Mouse (Mus musculus) megakaryocyte, embryonic 14.5 days (primary cell): ENCODE measurements around the gene Rin3. TPM values are rescaled to one million over a fixed set of nuclear protein-coding genes. Genes with fewer than 3 reads are reported as not detected.
A peak's percentile ranks its signal among the peaks of the same experiment; 100 is the strongest.

Experiments
- H3K27me3 ChIP-seq: replicated peaks from 2 replicates; pipeline ENCODE3; 2012; ENCODE audit warnings: inconsistent platforms
- H3K36me3 ChIP-seq: replicated peaks from 2 replicates; pipeline ENCODE3; 2012; ENCODE audit warnings: low read length, inconsistent platforms, mixed read lengths
- H3K4me1 ChIP-seq: 2 replicates; pipeline ENCODE4 v1.6.1; 2012; ENCODE audit warnings: inconsistent platforms
- H3K4me3 ChIP-seq: replicated peaks from 2 replicates; pipeline ENCODE3; 2012; ENCODE audit warnings: moderate library complexity, mild to moderate bottlenecking, inconsistent platforms
- H3K9me3 ChIP-seq: 2 replicates; pipeline ENCODE4 v1.6.1; 2012; ENCODE audit warnings: inconsistent platforms
- FLI1 ChIP-seq: IDR thresholded peaks from 2 replicates; pipeline ENCODE4 v1.6.1; 2012; ENCODE audit warnings: low read length, inconsistent platforms, mixed read lengths
- GATA1 ChIP-seq: IDR thresholded peaks from 3 replicates; pipeline ENCODE4 v1.6.1; 2012; ENCODE audit warnings: mixed read lengths, low read length, inconsistent platforms, borderline replicate concordance
- polyA plus RNA-seq: library from polyadenylated mRNA; stranded (reverse); fragments of >175 nt; gene quantifications from 2 replicates; pipeline ENCODE4 v1.2.3, GENCODE M21; 2012; ENCODE audit warnings: low replicate concordance; ENCODE audit not compliant: insufficient read depth

The Rin3 gene
- polyA plus RNA-seq, 1 experiment = 117 TPM

DNA sequence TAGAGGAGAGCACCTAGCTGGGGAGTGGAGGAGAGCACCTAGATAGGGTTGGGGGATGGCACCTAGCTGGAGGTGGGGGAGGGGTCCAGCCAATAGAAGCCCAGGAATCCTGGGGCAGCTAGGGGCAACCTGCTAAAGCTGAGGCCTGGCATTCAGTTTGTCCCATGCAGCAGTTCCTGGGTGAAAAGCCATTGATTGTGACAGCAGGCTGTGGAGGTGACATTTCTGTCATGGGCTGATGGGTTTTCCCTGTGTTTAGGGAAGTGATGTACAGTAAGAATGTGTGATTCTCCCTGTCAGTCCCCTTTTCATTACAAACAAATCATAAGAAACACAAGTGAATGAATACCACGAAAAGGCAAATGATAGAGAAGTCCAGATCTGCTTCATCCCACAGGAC, 13.5 kb downstream of the Rin3 start:
- TF ChIP-seq GATA1 = no peak
- TF ChIP-seq FLI1 = no peak
- H3K4me1 ChIP-seq = peaks cover 100% of the 10 kb centered on the region
- 0 out of 2 replicates have a peak, but pooled peaks cover 1% of the 10 kb centered on the region for H3K9me3 ChIP-seq
- peaks cover 92% of the 10 kb centered on the region for H3K36me3 ChIP-seq
- no peaks in the 10 kb centered on the region for H3K27me3 ChIP-seq
- H3K4me3 ChIP-seq = no peak overlapping the region

DNA sequence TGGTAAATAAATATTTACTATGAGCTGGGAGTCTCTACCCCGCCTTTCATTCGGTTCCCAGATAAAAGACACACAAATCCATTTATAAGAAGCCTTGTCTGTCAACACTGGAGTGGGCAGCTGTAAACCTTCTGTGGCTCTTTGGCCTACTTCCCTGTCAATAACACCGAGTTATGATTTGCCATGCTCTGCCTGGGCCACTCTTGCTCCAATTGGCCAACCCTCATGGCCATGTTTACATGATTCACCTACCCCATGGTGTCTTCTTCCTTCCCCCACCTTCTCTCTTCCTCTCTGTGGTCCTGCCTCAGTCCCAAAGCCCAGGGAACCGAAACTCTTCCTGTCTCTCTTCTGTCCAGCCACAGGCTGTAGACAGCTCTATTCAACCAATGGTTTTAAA, 14.1 kb downstream of the Rin3 start:
- TF ChIP-seq GATA1 (no peak), FLI1 (no peak)
- Histone ChIP-seq H3K27me3 (no peaks in the 10 kb centered on the region), H3K4me1 (peaks cover 100% of the 10 kb centered on the region), H3K9me3 (0 out of 2 replicates have a peak, but pooled peaks cover 3% of the 10 kb centered on the region), H3K36me3 (peaks cover 93% of the 10 kb centered on the region), H3K4me3 (no peak overlapping the region)

DNA sequence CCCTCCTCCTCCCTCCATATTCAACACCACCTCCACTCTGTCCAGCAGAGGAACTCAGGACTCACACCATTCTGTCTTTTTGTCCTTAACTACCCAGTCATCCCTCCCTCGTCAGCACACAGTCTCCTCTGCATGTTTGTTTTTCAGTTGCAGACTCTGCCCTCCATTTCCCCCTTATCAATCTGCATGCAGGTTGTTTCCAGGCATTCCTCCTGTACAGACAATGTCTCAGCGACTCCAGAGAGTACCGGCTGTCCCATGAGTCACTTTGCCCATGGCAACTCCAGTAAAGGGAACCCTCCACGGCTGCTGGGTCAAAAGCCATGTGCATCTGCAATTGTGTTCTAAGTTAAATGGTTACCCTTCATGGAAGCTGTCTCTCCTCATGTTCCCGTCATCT, 16.4 kb downstream of the Rin3 start:
- peaks cover 100% of the 10 kb centered on the region for H3K4me1 ChIP-seq
- no peak for TF ChIP-seq GATA1
- no peak for TF ChIP-seq FLI1
- 0 out of 2 replicates have a peak, but pooled peaks cover 3% of the 10 kb centered on the region for H3K9me3 ChIP-seq
- H3K4me3 ChIP-seq = peak overlapping the region; percentile 6
- H3K27me3 ChIP-seq = no peaks in the 10 kb centered on the region
- H3K36me3 ChIP-seq = peaks cover 91% of the 10 kb centered on the region

DNA sequence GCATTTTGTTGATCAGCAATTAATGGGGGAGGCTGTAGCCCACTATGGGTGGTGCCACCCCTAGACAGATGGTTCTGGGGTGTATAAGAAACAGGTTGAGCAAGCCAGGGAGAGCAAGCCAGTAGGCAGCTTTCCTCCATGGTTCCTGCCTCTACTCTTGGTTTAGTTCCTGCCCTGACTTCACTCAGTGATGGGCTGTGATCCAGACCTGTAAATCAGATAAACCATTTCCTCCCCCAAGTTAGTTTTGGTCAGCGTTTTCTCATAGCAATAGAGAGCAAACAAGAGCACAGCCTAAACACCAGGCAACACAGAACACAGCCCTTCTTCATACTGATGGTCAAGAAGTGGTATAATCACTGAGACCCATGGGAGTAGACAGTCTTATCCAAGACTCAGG, 18.7 kb downstream of the Rin3 start:
- TF ChIP-seq GATA1 (no peak), FLI1 (no peak)
- peaks cover 99% of the 10 kb centered on the region for H3K4me1 ChIP-seq

DNA sequence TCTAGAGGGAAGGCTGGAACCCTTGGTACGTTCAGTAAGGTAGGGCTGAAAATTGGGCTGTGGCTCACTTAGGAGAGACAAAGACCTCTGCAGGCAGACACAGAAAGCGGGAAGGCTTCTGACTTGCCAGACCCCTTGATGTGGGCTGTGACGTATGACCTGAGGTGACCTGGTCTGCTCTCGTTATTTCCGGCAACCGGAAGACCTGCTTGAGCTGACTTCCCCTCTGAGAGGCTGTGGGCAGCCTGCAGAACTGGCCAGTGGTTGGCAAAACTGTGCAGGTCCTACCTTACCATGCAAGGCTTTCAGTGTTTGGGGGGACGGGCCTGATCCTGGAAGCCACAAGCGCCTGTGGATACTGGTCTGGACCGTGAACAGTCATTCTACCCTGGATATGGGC, 19.5 kb downstream of the Rin3 start:
- Histone ChIP-seq H3K9me3 (0 out of 2 replicates have a peak, but pooled peaks cover 3% of the 10 kb centered on the region), H3K4me3 (peak overlapping the region; percentile 56), H3K27me3 (no peaks in the 10 kb centered on the region), H3K4me1 (peaks cover 99% of the 10 kb centered on the region), H3K36me3 (peaks cover 85% of the 10 kb centered on the region)
- TF ChIP-seq FLI1 = no peak
- no peak for TF ChIP-seq GATA1

More for the DNA sequence above, 18.7 kb downstream of the Rin3 start:
- peaks cover 85% of the 10 kb centered on the region for H3K36me3 ChIP-seq
- H3K9me3 ChIP-seq = 0 out of 2 replicates have a peak, but pooled peaks cover 3% of the 10 kb centered on the region
- no peaks in the 10 kb centered on the region for H3K27me3 ChIP-seq
- peak overlapping the region; percentile 56 for H3K4me3 ChIP-seq

DNA sequence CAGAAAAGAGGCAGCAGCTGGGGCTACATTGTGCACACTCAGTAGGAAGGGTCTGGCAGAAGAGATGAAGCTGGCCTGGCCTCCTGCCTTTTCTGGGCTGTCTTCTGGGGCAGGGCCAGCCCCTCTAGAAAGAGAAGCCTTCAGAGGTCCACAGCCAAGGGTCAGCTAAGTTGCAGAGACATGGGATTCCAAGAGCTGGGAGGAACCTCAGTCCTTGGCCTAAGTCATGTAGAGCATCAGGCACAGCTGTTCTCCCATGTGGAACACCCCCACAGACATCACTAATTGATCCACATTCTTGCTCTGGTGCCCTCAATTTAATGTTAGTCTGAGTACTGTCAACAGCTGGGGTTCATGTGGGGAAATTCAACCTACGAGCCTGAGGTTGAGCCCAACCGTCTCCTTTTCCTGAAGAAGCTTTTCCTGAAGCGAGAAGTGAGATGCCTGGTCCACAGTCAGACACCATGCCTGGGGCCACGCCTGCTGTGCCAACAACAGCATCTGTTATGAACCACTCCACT, 20.0 kb downstream of the Rin3 start:
- Histone ChIP-seq H3K9me3 (0 out of 2 replicates have a peak, but pooled peaks cover 3% of the 10 kb centered on the region), H3K27me3 (no peaks in the 10 kb centered on the region), H3K4me1 (peaks cover 99% of the 10 kb centered on the region), H3K4me3 (peak overlapping the region; percentile 7), H3K36me3 (peaks cover 84% of the 10 kb centered on the region)
- TF ChIP-seq FLI1 = no peak
- TF ChIP-seq GATA1 = no peak

DNA sequence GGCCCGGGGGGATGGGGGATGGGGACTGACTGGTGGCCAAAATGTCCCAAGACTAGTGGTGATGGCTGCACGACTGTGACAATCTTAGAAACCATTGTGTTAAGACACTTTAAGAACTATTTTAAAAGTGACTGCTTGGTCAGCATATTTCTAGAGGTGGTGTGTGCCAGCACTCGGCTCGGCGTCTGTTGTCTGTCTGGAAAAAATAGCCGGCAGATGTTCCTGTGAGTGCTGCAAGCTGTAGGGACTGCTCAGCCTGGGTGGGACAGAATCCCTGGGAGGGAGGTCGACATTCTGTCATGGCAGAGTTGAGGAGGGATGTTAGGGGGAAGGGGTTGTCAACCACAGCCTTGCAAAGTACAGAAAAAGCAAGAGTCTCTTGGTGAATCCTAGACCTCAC, 21.0 kb downstream of the Rin3 start:
- no peak overlapping the region for H3K4me3 ChIP-seq
- H3K9me3 ChIP-seq = 0 out of 2 replicates have a peak, but pooled peaks cover 3% of the 10 kb centered on the region
- H3K4me1 ChIP-seq = peaks cover 99% of the 10 kb centered on the region
- no peak for TF ChIP-seq FLI1
- no peak for TF ChIP-seq GATA1
- no peaks in the 10 kb centered on the region for H3K27me3 ChIP-seq
- peaks cover 89% of the 10 kb centered on the region for H3K36me3 ChIP-seq

DNA sequence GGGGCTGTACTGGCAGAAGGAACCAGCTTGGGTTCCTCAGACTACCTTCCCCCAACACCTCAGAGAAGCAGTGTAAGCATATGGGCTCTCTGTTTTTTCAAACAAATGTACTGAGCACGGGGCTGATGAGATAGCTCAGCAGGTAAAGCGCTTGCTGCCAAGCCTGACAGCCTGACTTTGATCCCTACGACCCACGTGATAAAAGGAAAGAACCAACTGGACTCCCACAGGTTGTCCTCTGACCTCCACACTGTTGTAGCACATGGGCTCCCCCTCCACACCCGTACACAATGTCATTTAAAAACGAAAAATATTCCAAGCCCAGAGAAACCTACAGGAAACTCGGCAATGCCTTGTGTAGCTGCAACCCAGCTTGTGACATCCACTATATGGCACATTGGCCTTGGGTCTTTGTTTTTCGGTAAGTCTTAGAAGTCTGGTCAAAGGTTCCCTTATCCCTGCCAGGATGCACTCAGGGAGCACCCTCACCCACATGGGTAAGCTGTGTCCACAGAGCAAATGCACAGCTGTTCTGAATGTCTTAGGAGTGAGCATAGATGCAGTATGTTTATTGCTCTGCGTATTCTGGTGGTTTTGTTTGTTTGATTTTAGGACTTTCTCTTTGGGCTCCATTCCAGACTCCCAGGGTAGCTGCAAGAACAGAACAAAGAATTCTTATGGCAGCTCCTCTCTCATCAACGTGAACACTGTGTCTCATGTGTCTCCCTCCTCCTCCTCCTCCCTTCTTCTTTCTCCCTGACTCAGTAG, 22.4 kb downstream of the Rin3 start:
- Histone ChIP-seq H3K27me3 (no peaks in the 10 kb centered on the region), H3K9me3 (0 out of 2 replicates have a peak, but pooled peaks cover 3% of the 10 kb centered on the region), H3K36me3 (peaks cover 90% of the 10 kb centered on the region), H3K4me3 (peak overlapping the region; percentile 62), H3K4me1 (peaks cover 99% of the 10 kb centered on the region)
- no peak for TF ChIP-seq FLI1
- TF ChIP-seq GATA1 = no peak

DNA sequence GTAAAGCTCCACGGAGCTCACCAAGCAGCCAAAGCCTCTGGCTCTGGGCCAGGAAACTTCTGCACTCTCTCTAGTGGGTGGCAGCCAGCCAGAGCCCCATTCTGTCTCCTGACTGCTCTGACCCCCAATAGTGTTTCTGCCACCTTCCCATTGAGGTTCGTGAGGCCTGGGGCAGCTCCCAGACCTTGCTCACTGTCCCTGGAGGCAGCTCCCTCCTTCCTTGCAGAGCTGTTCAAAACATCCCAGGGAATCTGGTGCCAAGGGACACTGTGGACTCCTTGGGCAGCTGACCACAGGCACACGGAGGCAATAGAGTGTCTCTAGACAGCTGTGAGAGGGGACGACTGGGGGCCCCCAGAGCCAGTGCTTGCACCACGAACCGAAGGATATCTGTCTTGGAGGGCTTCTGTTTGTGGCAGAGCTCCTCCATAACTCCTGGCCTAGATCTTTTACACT, 25.2 kb downstream of the Rin3 start:
- H3K9me3 ChIP-seq = peaks cover 2% of the 10 kb centered on the region; the same call in 1 of the 2 replicates
- no peaks in the 10 kb centered on the region for H3K27me3 ChIP-seq
- peaks cover 98% of the 10 kb centered on the region for H3K4me1 ChIP-seq
- peaks cover 90% of the 10 kb centered on the region for H3K36me3 ChIP-seq
- TF ChIP-seq FLI1 = no peak
- TF ChIP-seq GATA1 = no peak
- H3K4me3 ChIP-seq = peak overlapping the region; percentile 4
